Mouse (Mus musculus): ENCODE data around the gene Unc79. TPM values are rescaled to one million over a fixed set of nuclear protein-coding genes. Genes with fewer than 3 reads are reported as not detected.

The Unc79 gene
- total RNA-seq, 4 experiments from 2014 or later, result 49.8 to 60.2 (median 56.0) TPM

DNA sequence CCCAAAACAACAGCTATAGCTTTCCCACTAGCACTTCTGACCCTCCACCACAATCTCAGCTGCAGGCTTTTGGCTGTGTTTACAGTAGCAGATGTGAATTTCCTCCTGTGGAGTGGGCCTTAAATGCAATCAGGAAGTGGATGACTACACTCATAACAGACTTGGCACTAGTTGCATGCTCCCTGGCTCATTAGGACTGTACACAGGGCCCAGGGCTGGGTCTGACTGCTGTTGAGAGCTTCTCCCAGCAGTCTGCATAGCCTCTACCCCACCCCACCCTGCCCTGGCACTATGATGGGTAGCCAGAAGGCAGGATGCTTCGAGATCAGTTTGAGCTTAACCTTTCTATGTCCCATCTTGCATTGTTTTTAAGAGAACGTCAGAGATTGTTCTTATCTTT is 91.5 kb downstream of the Unc79 start:
- DNase-seq (ENCODE audit: low spot score in 2 of 2), result no peak

GRCm38 (mm10) chr12:103041401-103041800 is 92.7 kb downstream of the Unc79 start:
- no peak for DNase-seq (ENCODE audit: low spot score in 2 of 2)

DNA sequence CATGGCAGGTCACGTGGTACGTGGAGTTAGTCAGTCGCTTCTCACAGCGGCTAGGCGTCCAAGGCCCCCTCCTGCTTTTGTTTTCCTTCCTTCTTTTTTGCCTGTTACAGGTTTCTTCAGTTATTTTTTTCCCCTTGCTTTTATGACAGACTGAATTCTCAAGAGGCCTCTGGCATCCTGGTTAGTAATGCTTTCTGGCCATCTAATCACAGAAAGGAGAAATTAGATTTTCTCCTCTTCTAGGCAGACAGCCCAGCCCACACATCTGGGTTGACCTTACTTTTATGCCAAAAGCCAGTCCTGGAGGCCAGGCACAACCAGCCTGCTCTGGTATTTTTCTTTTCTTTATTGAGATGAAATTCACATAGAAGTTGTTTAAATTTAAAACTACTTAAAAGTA is 94.1 kb downstream of the Unc79 start:
- DNase-seq (ENCODE audit: low spot score in 2 of 2), result no peak

DNA sequence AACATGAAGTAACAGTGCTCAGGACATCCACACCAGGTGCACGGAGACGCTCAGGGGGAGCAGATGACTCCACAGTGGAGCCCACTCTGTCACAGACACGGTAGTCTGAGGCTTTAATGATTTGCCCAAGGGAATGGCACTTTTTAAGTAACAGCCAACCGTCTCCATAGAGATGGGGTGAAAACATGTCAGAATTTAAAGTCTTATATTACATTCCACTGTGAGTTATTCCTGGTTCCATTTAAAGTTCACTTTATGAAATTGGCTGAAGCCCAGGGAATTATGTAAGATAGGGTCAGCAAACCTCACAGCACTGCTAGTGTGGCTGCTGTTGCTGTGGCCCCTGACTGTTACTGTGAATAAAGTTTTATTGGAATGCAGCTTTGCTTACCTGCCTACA is 95.8 kb downstream of the Unc79 start:
- no peak for DNase-seq (ENCODE audit: low spot score in 2 of 2)

DNA sequence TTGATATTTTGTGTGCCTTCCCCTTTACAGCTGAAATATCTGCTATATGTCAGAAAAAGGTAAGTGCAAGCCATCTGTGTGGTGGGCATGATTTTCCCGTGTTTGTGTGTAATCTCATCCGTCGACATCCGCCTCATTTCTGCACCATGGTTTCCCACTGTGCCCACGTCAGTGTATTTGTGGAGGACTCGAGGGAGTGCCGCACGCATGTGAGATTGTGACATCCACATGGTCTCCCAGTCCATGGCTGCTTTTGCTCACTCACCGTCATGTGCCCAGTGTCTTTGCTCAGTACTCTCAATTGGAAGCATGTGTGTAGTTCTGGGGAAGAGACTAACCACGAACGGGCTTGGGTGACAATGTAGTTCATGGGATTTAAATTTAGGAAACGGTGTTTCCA is 101.2 kb downstream of the Unc79 start:
- DNase-seq (ENCODE audit: low spot score in 2 of 2), result no peak

GRCm38 (mm10) chr12:103059321-103060053 is 110.8 kb downstream of the Unc79 start:
- no peak for DNase-seq (ENCODE audit: low spot score in 2 of 2)

DNA sequence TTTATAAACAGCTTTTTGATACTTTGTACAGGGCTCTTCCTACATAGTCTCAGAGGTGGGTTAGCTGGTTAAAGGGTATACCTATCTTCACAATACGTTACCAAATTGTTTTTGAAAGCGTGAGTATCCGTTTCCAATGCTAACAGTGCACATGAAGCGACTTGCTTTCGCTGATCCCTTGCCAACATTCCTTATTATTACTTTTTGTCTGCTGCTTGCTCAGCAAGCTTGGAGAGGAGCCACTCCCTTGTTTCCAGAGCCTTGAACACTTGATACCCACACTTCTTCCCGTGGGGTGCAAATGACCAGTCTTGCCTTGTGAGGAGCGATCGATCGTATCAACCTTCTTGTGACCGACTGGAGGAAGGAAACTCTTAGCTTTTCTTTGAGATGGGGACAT is 112.1 kb downstream of the Unc79 start:
- DNase-seq (ENCODE audit: low spot score in 2 of 2), result no peak

DNA sequence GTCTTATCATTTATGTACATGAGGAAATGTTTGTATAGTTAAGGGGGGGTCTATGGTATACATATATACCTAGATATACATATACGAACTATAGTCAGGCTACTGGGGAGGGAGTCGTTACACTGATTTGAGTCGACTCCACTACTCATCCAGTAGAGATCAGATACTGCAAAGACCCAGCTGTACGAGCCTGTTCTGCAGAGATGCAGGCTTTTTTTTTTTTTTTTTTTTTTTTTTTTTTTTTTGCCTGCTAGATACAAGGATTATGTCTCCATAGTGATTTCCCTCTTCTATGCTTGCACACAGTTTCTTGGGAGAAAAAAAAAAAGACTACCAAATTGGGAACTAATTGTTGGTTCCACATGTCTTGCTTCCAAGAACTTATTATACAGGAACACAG is 113.5 kb downstream of the Unc79 start:
- DNase-seq (ENCODE audit: low spot score in 2 of 2), result no peak

DNA sequence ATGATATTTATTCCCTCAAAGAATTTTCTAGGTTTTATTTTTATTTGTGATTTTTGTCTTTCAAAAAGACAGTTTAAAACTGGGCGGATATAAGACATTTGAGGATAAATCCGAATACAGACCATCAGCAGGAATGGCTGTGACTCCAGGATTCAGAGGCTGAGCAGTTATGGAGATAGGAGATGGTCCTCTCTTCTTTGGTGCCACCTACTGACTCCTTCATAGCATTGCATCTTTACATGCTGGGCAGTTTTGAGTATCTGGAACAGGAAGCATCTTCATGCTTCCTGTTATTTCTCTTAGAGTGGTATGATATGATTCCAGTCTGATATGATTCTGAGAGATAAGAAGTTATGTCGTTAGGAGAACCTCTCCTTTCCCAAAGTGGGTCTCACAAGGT is 116.3 kb downstream of the Unc79 start:
- no peak for DNase-seq (ENCODE audit: low spot score in 2 of 2)

GRCm38 (mm10) chr12:103068161-103068560 is 119.5 kb downstream of the Unc79 start:
- no peak for DNase-seq (ENCODE audit: low spot score in 2 of 2)

GRCm38 (mm10) chr12:103069565-103069964 is 120.9 kb downstream of the Unc79 start:
- peak in 1 of 2 experiments; percentile 26 for DNase-seq (ENCODE audit: low spot score in 2 of 2)

DNA sequence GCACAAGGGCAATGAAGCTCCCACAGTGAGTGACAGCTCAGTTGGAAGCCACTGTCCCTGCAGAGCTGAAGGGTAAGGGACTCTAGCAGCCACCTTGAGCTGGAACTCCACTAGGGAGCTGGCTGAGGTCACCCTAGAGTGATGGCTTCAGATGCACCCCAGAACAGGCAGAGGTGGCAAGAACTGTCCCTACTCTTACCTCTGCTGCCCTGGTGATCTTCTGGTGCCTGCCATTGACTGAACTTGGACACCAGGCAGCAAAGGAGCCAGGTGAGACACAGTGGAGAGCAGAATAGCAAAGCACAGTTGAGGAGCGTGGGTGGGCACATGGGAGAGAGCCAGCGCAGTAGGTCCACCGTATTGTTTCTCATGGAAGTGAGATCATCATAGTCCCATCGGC is 125.3 kb downstream of the Unc79 start:
- DNase-seq (ENCODE audit: low spot score in 2 of 2), result no peak

DNA sequence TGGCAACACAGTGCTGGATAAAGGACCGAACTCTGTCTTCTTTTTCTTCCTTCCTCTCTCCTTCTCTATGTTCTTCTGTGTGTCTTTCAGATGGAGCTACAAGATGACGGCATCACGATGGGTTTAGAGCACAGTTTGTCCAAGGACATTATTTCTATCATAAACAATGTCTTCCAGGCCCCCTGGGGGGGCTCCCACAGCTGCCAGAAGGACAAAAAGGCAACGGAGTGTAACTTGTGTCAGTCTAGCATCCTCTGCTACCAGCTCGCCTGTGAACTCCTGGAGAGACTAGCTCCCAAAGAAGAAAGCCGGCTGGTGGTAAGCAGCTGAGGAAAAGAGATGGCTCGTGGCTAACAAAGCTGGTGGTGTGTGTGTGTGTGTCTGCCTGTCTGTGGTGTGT is 130.1 kb downstream of the Unc79 start:
- no peak for DNase-seq (ENCODE audit: low spot score in 2 of 2)

DNA sequence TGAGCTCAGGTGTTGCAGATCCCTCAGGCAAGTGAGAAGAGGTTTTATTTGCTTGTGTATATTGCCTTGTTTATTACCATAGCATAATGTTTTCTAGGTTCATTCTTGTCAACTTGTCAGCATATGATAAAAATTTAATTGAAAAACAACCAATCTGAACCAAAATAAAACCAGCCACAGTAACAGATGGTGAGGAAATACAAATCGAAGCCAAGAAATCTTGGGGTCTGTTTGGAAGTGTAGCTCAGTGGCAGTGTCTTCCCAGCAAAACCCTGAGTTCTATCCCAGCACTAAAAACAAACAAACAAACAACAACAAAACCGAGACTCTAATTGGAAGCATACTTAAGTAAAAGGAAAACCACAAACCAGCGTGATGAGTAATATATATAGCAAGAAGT is 131.4 kb downstream of the Unc79 start:
- no peak for DNase-seq (ENCODE audit: low spot score in 2 of 2)

DNA sequence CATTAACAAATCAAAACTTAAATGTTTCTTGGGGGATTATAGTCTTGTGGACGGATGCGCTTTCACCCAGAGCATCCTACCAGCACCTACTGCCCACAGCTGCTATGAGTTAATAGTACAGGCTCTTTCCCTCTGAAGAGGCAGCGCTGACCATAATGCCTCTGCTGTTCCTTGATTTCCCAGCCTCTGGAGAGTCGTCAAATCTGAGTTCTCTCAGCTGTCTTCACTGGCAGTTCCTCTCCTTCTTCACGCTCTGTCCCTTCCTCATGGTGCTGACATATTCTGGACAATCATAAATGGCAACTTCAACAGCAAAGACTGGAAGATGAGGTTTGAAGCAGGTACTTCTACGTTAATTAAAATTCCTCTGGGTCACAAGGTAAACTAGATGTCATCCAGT is 143.2 kb downstream of the Unc79 start:
- DNase-seq (ENCODE audit: low spot score in 2 of 2), result no peak

GRCm38 (mm10) chr12:103095160-103095559 is 146.5 kb downstream of the Unc79 start:
- no peak for DNase-seq (ENCODE audit: low spot score in 2 of 2)

DNA sequence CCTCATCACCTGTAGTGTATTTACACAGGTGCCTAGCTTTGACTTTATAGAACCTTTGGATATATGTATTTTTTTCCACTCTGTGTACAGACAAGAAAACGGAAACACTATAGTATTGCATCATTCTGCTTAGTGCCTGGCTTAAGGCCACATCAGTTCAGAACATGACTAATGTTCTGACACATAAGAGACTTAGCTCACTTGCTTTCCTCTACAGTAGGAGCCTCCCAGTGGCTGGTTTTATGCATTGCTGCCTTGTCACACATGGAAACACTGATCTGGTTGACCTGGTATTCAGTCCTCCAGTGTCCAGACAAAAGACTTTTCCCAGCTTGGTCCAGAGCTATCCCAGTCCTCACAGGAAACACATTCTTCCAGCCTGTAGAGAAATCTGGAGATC is 150.5 kb downstream of the Unc79 start:
- DNase-seq (ENCODE audit: low spot score in 2 of 2), result peak in 1 of 2 experiments; percentile 29

GRCm38 (mm10) chr12:103100088-103100487 is 151.4 kb downstream of the Unc79 start:
- no peak for DNase-seq (ENCODE audit: low spot score in 2 of 2)

DNA sequence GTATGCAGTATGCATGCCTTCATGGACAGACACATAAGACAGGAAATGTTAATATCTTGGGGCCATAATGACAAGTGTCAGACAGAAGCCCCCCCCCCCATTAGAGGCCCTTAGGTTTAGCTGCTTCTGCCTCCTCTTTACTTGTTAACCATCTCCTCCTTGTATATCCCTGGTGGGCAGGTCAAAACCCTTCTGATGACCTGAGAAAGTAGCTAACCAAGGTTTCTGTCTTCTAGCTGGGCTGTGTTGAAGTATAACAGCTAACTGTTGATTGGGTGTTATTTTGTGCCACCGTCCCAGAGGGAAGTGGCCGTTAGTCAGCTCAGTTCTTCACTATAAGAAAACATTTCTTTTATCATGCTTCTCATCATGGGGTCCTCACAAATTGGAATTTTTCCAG is 154.4 kb downstream of the Unc79 start:
- DNase-seq (ENCODE audit: low spot score in 2 of 2), result no peak

DNA sequence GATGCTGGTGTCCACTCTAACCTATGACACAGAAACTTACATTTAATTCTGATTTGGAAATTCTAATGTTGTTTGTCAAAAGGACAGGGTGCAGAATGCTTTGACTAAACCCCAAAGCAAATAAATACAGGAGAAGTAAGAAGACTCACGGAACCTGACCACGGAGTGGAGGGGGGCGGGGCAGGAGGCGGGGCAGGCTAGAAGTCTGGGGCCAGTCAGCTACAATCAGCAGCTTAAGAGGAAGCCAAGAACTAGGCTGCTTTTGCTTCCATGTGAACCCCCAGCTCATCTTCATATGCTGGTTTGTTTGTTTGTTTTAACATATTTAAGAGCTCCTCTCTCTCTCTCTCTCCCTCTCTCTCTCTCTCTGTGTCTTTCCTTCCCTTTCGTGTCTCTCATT is 154.9 kb downstream of the Unc79 start:
- DNase-seq (ENCODE audit: low spot score in 2 of 2), result no peak

DNA sequence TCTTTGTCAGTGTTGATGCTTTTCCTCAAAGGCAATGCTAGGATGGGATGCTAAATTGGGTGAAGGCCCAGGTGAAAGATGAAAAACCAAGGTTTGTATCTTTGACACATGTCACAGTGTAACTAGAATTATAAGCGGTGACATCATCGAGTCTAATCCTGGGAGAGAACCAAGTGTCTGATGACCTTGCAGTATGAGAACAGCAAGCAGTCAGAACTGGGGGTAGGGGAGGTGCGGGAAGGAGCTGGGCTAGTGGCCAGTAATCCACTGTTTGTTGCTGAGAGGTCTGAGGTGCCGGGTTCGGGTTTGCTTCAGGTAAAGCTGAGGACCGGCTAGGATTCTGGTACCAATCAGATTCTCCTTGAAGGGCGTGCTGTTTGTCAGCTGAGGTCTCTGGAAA is 160.6 kb downstream of the Unc79 start:
- no peak for DNase-seq (ENCODE audit: low spot score in 2 of 2)

- DNase-seq (ENCODE audit: low spot score in 2 of 2), result no peak
These were observed 168.0 kb downstream of the Unc79 start for GRCm38 (mm10) chr12:103116639-103117038.

DNA sequence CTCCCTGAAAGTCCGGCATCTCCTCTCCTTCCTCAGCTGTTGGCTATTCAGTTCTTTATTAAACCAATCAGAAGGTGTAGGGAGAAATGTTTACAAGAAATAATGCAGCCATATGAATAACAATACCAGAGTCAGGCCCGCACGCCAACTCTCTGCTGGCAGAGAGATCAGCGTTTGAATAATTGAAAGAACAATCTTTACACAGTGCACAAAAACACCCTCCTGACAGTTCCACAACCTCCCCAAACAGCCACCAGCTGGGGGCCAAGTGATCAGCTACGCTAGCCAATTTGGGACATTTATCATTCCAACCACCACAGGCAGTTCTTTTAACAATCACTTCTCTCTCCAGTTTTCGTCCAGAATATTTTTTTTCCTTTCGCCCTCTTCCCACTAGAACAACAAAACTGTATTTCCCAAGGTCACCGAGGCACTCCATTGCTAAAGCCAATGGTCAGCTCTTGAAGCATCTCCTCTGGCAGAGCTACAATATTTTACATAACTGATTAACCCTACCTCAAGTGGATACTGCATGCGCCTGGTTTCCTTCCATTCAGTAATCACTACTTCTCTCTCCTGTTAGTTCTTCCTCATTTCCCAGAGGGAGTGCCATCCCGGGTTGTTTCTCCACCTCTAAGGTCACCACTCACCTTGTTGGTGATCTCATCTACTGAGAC is 169.0 kb downstream of the Unc79 start:
- no peak for DNase-seq (ENCODE audit: low spot score in 2 of 2)
